Mouse (Mus musculus) small intestine, adult 10 weeks (tissue): ENCODE data around the gene Scn1a. TPM values are rescaled to one million over a fixed set of nuclear protein-coding genes. Genes with fewer than 3 reads are reported as not detected.

Experiments
- polyA plus RNA-seq: library from polyadenylated mRNA; stranded (reverse); fragments of 350-450 nt; fragmentation: Illumina TruSeq; extraction: RNeasy Lipid Tissue Mini Kit (QIAGEN cat#74804); gene quantifications from one replicate; pipeline ENCODE4 v1.2.3, GENCODE M21; 2014; ENCODE audit warnings: low replicate concordance

The Scn1a gene
- not detected for polyA plus RNA-seq

GRCm38 (mm10) chr2:66440711-66441110 lies at the start of gene Scn1a:
Scn1a (minus strand) TSS chr2:66440840.

GRCm38 (mm10) chr2:66256220-66257131 lies 184.2 kb downstream of the Scn1a start, which contains the start of gene Ttc21b:
Ttc21b (minus strand) TSS chr2:66256617.

Other genes starting within 250 kb of the Scn1a start
- gene Ttc21b, start 184.2 kb downstream of the Scn1a start, polyA plus RNA-seq: 2.5 TPM
- 0.85 TPM for gene Scn9a, start 194.1 kb upstream of the Scn1a start, polyA plus RNA-seq